Mouse (Mus musculus): ENCODE results near the gene Il2rb. TPM values are rescaled to one million over a fixed set of nuclear protein-coding genes. Genes with fewer than 3 reads are reported as not detected.

Gene Il2rb
- total and polyA plus RNA-seq, 3 experiments = 0.31 to 2.3 (median 0.55) TPM

DNA sequence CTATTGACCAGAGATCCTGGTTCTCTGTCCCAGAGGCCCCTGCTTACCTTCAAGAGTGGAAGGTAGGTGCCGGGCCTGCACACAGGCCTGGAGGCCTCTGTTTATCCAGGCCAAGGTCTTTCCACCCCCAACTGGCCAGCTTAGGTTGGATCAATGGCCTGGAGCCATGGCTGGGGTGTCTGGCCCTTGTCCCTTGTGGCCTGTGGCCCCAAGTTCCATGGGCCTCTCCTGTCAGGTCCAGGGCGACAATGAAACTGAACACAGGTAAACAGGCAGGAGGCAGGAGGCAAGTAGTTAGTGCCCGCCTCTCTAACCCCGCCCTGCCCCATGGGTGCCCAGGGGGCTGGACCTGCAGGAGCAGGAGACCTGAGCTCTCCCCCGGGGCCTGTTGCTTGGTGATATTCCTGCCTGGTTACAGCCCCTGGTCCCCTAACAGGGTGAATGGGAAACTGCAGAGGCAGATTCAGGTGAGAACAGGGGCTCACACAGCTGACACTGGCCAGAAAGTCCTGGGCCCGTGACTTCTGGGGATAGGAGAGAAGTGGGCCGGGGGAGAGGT lies 26.6 kb downstream of the Il2rb start, which contains the start of gene Tmprss6:
TSS of gene Tmprss6 (minus strand) at position 256 of the 559 bp plus-strand sequence.
- no peak for DNase-seq
- 89% methylated on average over 7 of the region's 7 CpGs for WGBS

GRCm38 (mm10) chr15:78467570-78467969 lies 27.5 kb downstream of the Il2rb start:
- intact Hi-C loops (cut with DNase I) = no loop called here
- Histone ChIP-seq H3K79me2 (replicated peaks; ENCODE audit: control insufficient read depth, insufficient read depth, low read length) (no peaks in the 10 kb centered on the region), H3K27ac (no peak overlapping the region), H3K4me1 (ENCODE audit: control insufficient read depth, insufficient read depth, low read length) (no peaks in the 10 kb centered on the region), H3K36me3 (ENCODE audit: control insufficient read depth, insufficient read depth, low read length) (no peaks in the 10 kb centered on the region), H3K4me3 (no peak overlapping the region), H3K27me3 (ENCODE audit: control insufficient read depth, insufficient read depth, low read length) (no peaks in the 10 kb centered on the region), H3K9ac (ENCODE audit: low read depth, low read length) (no peak overlapping the region)
- 87% methylated on average over 7 of the region's 7 CpGs for WGBS
- DNase-seq = no peak
- TF ChIP-seq CTCF (IDR thresholded peaks at IDR 0.05) = no peak
- TF ChIP-seq EP300 (IDR thresholded peaks at IDR 0.05; ENCODE audit: insufficient read depth, low read depth, low read length) = no peak
- no peak for TF ChIP-seq POLR2A (IDR thresholded peaks at IDR 0.05; ENCODE audit: insufficient read depth, low read depth, low read length)

More for the DNA sequence above, 26.6 kb downstream of the Il2rb start, which contains the start of gene Tmprss6:
- intact Hi-C loops (cut with DNase I) = no loop called here
- no peak within 1 kb of the TSS for H3K9ac ChIP-seq (ENCODE audit: low read depth, low read length)
- H3K79me2 ChIP-seq (replicated peaks; ENCODE audit: control insufficient read depth, insufficient read depth, low read length) = no peaks in the 10 kb centered on the region
- no peaks in the 10 kb centered on the region for H3K36me3 ChIP-seq (ENCODE audit: control insufficient read depth, insufficient read depth, low read length)
- TF ChIP-seq EP300 (IDR thresholded peaks at IDR 0.05; ENCODE audit: insufficient read depth, low read depth, low read length) (no peak), POLR2A (IDR thresholded peaks at IDR 0.05; ENCODE audit: insufficient read depth, low read depth, low read length) (no peak), CTCF (IDR thresholded peaks at IDR 0.05) (no peak)
- no peak within 1 kb of the TSS for H3K4me3 ChIP-seq
- no peaks in the 10 kb centered on the region for H3K27me3 ChIP-seq (ENCODE audit: control insufficient read depth, insufficient read depth, low read length)
- H3K27ac ChIP-seq = no peak within 1 kb of the TSS
- H3K4me1 ChIP-seq (ENCODE audit: control insufficient read depth, insufficient read depth, low read length) = no peaks in the 10 kb centered on the region

DNA sequence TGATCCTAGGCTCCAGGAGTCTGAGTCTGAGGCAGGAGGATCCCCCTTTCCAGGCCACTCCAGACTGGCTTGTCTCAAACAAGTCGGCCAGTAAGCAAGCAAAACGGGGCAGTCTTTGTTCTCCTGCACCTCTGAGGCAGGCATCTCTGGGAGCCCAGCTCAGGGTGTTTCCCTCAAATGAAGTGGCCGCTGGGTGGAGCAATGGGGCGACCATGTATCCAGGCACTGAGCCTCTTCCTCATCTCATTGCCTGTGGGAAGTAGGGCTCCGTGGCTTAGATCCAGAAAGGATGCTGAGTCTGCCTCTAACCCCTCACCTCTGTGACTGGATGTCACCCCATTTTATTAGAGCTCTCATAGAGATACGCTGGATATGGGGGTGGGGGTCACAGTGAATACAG lies 28.3 kb downstream of the Il2rb start:
- no peaks in the 10 kb centered on the region for H3K27me3 ChIP-seq (ENCODE audit: control insufficient read depth, insufficient read depth, low read length)
- no peaks in the 10 kb centered on the region for H3K36me3 ChIP-seq (ENCODE audit: control insufficient read depth, insufficient read depth, low read length)
- no peaks in the 10 kb centered on the region for H3K79me2 ChIP-seq (replicated peaks; ENCODE audit: control insufficient read depth, insufficient read depth, low read length)
- intact Hi-C loops (cut with DNase I) = no loop called here
- no peak overlapping the region for H3K9ac ChIP-seq (ENCODE audit: low read depth, low read length)
- H3K4me1 ChIP-seq (ENCODE audit: control insufficient read depth, insufficient read depth, low read length) = no peaks in the 10 kb centered on the region
- H3K27ac ChIP-seq = no peak overlapping the region
- TF ChIP-seq CTCF (IDR thresholded peaks at IDR 0.05) (peak; percentile 12; the same call in 1 of the 2 replicates), POLR2A (IDR thresholded peaks at IDR 0.05; ENCODE audit: insufficient read depth, low read depth, low read length) (no peak), EP300 (IDR thresholded peaks at IDR 0.05; ENCODE audit: insufficient read depth, low read depth, low read length) (no peak)
- 48% methylated on average over 6 of the region's 6 CpGs for WGBS
- DNase-seq = no peak
- no peak overlapping the region for H3K4me3 ChIP-seq

GRCm38 (mm10) chr15:78462981-78463380 lies 32.1 kb downstream of the Il2rb start:
- WGBS = 37% methylated on average over 2 of the region's 2 CpGs
- intact Hi-C loops (cut with DNase I) = no loop called here
- H3K4me3 ChIP-seq = no peak overlapping the region
- no peaks in the 10 kb centered on the region for H3K27me3 ChIP-seq (ENCODE audit: control insufficient read depth, insufficient read depth, low read length)
- TF ChIP-seq CTCF (IDR thresholded peaks at IDR 0.05) (no peak), POLR2A (IDR thresholded peaks at IDR 0.05; ENCODE audit: insufficient read depth, low read depth, low read length) (no peak), EP300 (IDR thresholded peaks at IDR 0.05; ENCODE audit: insufficient read depth, low read depth, low read length) (no peak)
- no peak overlapping the region for H3K9ac ChIP-seq (ENCODE audit: low read depth, low read length)
- H3K36me3 ChIP-seq (ENCODE audit: control insufficient read depth, insufficient read depth, low read length) = no peaks in the 10 kb centered on the region
- no peak overlapping the region for H3K27ac ChIP-seq
- no peaks in the 10 kb centered on the region for H3K4me1 ChIP-seq (ENCODE audit: control insufficient read depth, insufficient read depth, low read length)
- DNase-seq = no peak
- H3K79me2 ChIP-seq (replicated peaks; ENCODE audit: control insufficient read depth, insufficient read depth, low read length) = no peaks in the 10 kb centered on the region

DNA sequence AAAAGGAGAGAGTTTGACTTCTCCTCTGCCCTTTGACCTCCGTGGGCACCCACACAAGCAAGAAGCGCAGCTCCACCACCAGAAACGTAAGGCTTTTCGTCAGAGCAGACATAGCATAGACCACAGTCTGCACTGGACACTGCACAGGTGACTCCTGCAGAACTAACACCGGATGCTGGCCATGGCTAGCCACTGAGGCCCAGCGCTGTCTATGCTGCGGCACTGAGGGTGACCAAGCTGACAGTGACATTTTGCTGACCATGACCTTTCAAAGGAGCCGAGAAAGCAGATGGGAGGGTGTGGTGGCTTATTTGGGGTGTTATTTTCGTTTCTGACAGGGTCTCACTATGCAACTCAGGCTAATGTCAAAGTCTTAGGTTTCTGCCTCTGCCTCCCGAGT lies 37.9 kb downstream of the Il2rb start:
- intact Hi-C loops (cut with DNase I) = no loop called here
- Histone ChIP-seq H3K4me3 (no peak overlapping the region), H3K27ac (no peak overlapping the region), H3K27me3 (ENCODE audit: control insufficient read depth, insufficient read depth, low read length) (no peaks in the 10 kb centered on the region), H3K79me2 (replicated peaks; ENCODE audit: control insufficient read depth, insufficient read depth, low read length) (no peaks in the 10 kb centered on the region), H3K9ac (ENCODE audit: low read depth, low read length) (no peak overlapping the region), H3K36me3 (ENCODE audit: control insufficient read depth, insufficient read depth, low read length) (no peaks in the 10 kb centered on the region), H3K4me1 (ENCODE audit: control insufficient read depth, insufficient read depth, low read length) (no peaks in the 10 kb centered on the region)
- TF ChIP-seq POLR2A (IDR thresholded peaks at IDR 0.05; ENCODE audit: insufficient read depth, low read depth, low read length) = no peak
- no peak for TF ChIP-seq EP300 (IDR thresholded peaks at IDR 0.05; ENCODE audit: insufficient read depth, low read depth, low read length)
- TF ChIP-seq CTCF (IDR thresholded peaks at IDR 0.05) = no peak
- WGBS = 79% methylated on average over 10 of the region's 10 CpGs
- DNase-seq = no peak

GRCm38 (mm10) chr15:78456051-78456450 lies 39.0 kb downstream of the Il2rb start:
- 56% methylated on average over 7 of the region's 7 CpGs for WGBS
- intact Hi-C loops (cut with DNase I) = no loop called here
- TF ChIP-seq CTCF (IDR thresholded peaks at IDR 0.05) = no peak
- no peak for TF ChIP-seq EP300 (IDR thresholded peaks at IDR 0.05; ENCODE audit: insufficient read depth, low read depth, low read length)
- TF ChIP-seq POLR2A (IDR thresholded peaks at IDR 0.05; ENCODE audit: insufficient read depth, low read depth, low read length) = no peak
- no peak for DNase-seq
- no peaks in the 10 kb centered on the region for H3K36me3 ChIP-seq (ENCODE audit: control insufficient read depth, insufficient read depth, low read length)
- no peaks in the 10 kb centered on the region for H3K4me1 ChIP-seq (ENCODE audit: control insufficient read depth, insufficient read depth, low read length)
- no peak overlapping the region for H3K27ac ChIP-seq
- no peaks in the 10 kb centered on the region for H3K79me2 ChIP-seq (replicated peaks; ENCODE audit: control insufficient read depth, insufficient read depth, low read length)
- H3K27me3 ChIP-seq (ENCODE audit: control insufficient read depth, insufficient read depth, low read length) = no peaks in the 10 kb centered on the region
- H3K9ac ChIP-seq (ENCODE audit: low read depth, low read length) = no peak overlapping the region
- H3K4me3 ChIP-seq = no peak overlapping the region
